Mouse (Mus musculus) layer of hippocampus, postnatal 10 days (tissue): Measurements from ENCODE around the gene Sparcl1. TPM values are rescaled to one million over a fixed set of nuclear protein-coding genes. Genes with fewer than 3 reads are reported as not detected.

Source experiments
- DNase-seq, 2 experiments: peaks; one replicate each; pipeline ENCODE4 v3.0.0; 2021; ENCODE audit warnings: low spot score in 2 of 2
- total RNA-seq, 2 experiments: library from RNA; stranded (reverse); gene quantifications; 2 replicates each; pipeline ENCODE4 v1.2.3; 2021

Sparcl1 gene
- total RNA-seq, 2 experiments from 2014 or later = 1,050 to 1,141 TPM

GRCm38 (mm10) chr5:104068751-104069150, 44.8 kb downstream of the Sparcl1 start:
- DNase-seq = peak; percentile 41 to 56

DNA sequence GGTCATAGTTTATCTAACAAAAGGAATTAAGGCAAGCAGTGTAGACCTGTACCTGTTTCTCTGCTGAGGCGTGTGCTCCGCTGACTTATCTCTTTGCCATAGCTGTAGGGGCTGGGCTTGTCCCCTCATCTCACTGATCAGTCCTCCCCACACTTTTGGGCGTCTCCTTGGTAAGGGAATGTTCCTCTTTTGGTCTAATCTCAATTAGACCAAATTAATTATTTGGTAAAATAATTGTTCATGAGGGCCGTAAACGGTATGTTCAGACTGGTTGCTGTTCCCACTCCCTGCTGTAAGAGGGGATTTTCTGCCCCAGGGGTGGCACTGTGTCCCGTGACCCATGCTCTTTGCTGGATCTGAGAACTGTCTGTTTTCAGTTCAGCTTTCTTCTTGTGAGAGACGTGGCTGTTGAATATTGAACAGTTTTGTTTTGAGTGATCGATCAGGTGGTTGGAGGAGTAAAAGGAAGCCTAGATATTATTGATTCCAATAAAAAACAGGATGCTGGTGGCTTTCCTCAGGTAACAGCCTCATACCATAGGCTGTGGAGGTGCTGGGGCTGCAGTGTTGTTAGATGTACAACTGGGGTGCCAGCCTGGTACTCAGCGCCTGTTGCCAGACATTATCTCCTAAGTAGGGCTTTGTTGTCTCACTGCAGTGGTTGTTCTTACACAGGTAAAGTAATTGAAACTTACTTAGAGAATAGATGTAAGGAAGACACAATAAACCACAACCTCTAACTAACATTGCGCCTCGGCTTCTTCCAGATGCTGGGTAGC, 50.6 kb downstream of the Sparcl1 start:
- DNase-seq = no peak

DNA sequence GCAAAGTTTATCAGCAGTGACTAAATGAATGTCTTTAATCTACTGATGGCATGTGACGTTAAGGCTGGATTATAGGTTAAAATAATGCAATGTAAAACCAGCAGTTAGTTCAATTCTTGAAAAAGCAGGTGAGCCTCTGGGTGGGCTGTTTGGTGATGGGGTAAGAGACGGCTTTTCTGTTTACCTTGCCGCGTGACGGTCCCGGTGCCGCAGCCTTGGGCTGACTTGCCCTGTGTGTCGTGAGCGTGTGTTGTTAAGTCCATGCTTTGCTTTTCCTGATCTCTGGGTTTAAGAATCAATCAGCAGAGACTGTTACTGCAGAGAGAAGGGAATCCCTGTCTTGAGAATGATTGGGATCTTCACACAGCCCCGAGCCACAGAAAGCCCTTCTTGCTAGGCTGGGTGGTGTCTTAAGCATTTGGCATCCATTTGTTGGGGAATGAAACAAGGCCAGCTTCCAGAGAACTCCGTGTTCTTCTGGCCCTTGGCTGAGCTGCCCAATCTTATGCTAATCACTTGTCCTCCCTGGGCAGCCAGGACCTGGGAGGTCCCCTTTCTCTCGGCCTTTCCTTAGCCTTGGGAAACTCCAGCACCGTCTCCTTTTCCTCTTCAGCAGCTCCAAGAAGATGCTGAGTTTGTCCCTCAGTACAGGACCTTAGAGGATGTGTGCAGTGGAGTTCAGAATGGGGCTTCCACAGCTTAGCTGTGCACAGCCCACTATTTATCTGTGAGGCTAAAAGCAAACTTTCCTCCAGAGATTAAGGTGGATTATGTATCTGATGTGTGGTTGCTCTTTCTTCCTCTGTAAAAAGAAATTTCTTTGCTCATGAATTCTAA, 51.4 kb downstream of the Sparcl1 start:
- DNase-seq = no peak

- DNase-seq = no peak
These were observed 53.1 kb downstream of the Sparcl1 start for GRCm38 (mm10) chr5:104060429-104060828.

DNA sequence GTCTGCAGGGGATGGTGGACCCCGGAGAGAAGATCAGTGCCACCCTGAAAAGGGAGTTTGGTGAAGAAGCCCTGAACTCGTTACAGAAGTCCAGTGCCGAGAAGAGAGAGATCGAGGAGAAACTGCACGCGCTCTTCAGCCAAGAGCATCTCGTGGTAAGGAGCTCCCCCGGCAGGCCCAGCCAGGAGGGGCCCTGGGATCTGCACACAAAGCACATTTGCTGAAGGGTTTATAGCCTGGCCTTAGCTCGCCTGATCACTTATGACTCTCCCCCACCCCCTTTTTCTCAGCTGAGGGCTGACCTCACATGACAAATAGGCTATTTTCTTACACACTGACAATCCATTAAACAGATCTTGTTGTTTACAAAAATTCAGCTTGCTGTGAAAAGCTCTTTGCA, 53.9 kb downstream of the Sparcl1 start:
- no peak for DNase-seq

DNA sequence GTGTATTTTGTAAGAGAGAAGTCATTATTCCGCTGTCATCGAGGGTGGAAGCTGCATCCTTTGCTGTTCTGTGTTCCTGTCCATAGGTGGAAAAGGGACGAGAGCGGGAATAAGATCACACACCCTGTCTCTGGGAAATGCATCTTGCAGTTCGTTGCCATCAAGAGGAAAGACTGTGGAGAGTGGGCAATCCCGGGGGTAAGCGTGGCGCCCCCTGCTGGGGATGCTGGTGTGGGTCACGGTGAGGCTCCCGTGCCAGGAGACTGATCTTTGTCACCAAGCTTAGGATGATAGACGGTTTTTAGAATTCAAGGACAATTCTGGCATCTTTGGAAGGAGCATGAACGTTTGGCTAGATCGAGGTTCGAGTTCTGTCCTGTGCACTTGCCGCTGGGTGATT, 55.5 kb downstream of the Sparcl1 start:
- DNase-seq = peak; percentile 50 to 61

GRCm38 (mm10) chr5:104056295-104056694, 57.2 kb downstream of the Sparcl1 start:
- no peak for DNase-seq

DNA sequence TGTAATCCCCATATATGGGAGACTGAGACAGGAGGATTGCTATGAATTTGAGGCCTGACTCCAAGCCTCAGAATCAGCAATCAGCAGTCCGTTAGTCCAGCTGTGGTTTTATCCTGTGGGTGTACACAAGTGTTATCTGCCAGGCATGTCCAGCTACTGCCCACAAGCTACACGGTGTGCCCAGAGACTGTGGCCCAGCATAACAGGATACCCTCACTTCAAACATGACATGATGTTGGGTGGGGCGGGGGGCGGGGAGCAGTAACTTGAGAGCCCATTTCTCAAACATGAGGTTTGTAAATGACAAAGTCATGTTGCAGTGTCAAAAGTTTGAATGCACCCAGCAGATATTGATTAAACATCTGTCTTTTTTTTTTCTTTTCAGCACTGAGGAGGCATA, 57.7 kb downstream of the Sparcl1 start:
- no peak for DNase-seq

GRCm38 (mm10) chr5:104054938-104055337, 58.6 kb downstream of the Sparcl1 start:
- no peak for DNase-seq

GRCm38 (mm10) chr5:104052956-104053355, 60.6 kb downstream of the Sparcl1 start:
- DNase-seq = no peak

- no peak for DNase-seq
These were observed 65.4 kb downstream of the Sparcl1 start for GRCm38 (mm10) chr5:104048139-104048538.

GRCm38 (mm10) chr5:104047200-104048105, 66.1 kb downstream of the Sparcl1 start:
- peak in 1 of 2 experiments; percentile 36 for DNase-seq

DNA sequence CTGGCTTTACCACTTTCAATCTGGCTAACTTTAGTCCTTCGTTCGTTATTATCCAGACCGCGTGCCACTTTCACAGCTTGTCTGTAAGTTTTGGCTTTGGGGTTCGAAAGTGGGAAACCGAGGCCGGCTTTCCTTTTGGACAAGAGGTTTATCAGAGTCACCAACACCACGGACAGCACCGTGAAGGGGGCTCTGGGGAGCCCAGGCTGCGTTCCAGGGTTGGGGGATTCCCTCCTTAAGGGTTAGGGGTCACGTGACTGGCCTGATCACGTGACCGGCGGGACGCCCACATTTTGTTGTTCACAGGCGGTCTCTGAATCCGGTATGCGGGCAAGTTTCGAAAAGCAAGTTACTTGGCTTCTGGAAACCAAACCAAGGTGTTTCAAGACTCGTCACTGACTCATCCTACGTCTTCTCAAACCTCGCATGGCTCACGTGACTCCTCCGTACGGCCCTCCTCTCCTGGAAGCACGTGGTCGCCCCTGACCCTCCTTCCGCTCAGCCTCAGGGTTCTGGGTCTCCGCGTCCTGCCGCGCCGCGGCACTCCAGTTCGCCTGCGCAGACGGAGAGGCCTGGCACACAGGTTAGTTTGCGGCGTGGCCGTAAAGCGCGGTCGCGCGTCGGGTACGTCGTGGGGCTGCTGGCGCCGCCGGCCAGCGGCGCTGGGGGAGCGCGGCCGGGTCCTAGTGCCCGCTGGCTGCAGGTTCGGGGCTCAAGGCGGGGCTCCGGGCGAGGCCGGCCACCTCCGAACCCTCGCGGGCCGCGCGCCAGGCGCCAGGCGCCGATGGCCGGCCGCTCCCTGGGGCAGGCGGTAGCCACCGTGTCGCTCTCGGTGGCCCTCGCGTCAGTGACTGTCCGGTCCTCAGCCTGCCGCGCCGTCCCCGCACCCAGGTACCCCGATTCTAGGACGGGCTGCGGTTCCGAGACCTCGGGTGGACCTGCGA, 67.0 kb downstream of the Sparcl1 start, which contains the start of gene Nudt9:
Gene Nudt9, plus strand, starts transcription at position 51 of the 944 bp plus-strand sequence.
- peak; percentile 97 for DNase-seq

- DNase-seq = no peak
These were observed 69.8 kb downstream of the Sparcl1 start for GRCm38 (mm10) chr5:104043704-104044103.

GRCm38 (mm10) chr5:104042906-104043305, 70.6 kb downstream of the Sparcl1 start:
- DNase-seq = no peak

DNA sequence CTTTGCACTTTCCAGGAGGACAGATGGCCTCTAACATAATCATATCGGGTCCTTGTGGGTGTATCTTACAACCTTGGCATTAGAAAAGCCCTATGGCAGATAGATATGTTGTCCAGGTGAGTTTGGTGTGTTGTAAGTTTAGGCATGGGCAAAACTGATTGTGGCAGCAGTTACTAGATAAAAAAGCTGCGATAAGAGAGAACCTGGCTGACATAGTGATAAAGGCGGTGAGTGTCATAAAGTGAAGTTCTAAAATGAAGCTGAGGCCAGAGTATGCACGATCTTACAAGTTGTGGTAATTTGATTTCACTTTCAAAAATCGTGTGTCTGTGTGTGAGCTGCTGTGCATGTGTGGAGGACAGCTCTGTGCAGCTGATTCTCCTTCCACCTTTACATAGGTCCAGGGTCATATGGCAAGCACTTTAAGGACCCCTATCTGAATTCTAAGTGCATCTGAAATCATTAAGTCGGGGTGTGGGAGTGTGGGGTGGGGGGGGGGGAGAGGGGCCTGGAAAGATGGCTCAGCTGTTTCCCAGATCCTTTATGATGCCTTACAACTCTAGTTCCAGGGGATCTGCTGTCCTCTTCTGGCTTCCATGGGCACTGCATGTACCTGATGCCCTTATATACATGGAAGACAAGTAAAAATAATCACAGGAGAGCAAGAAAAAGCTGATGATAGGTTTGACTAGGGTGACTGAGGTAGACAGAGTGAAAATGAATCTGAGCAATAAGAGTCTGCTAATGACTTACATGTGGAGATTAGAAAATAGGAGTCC, 74.2 kb downstream of the Sparcl1 start:
- DNase-seq = peak; percentile 46 to 55

- no peak for DNase-seq
These were observed 76.8 kb downstream of the Sparcl1 start for GRCm38 (mm10) chr5:104036686-104037085.

DNA sequence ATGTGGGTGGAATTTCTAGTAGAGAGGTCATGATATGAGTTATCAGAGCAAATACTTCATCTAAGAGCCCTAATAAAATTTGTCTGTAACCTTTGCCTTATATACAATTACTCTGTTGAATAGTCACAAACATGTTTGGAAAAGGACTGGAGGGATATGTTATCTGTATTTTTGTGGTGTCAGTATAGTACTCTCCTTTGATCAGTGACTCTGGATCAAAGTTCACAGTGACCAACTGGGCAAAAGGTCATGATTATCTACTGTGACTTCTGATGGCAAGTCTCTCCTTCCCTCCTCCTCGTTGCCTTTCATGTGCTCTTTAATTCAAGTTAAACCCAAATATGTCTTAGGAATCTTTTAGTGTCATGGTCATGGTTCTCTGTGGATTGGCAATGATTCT, 77.7 kb downstream of the Sparcl1 start:
- no peak for DNase-seq

- DNase-seq = no peak
These were observed 78.5 kb downstream of the Sparcl1 start for GRCm38 (mm10) chr5:104035066-104035465.
